Mouse (Mus musculus) midbrain, embryonic 11.5 days (tissue): Measurements from ENCODE around the gene Nemp1. TPM values are rescaled to one million over a fixed set of nuclear protein-coding genes. Genes with fewer than 3 reads are reported as not detected.

ENCODE experiments used
- polyA plus RNA-seq: library from polyadenylated mRNA; unstranded; fragments of >200 nt; fragmentation: Nextera tagmentation; extraction: Ambion mirVana; gene quantifications from 2 replicates; pipeline ENCODE4 v1.2.1, GENCODE M21; 2014

Gene Nemp1
- polyA plus RNA-seq, 1 experiment from 2014 or later, result 10.0 TPM

Other genes starting within 250 kb of the Nemp1 start
- gene Stac3, start 165.2 kb upstream of the Nemp1 start, polyA plus RNA-seq, result 0.10 and 0.14 TPM in 2 replicates
- gene Ndufa4l2, start 151.9 kb upstream of the Nemp1 start, polyA plus RNA-seq, result 3.6 and 5.7 TPM in 2 replicates
- 68.8 and 74.8 TPM in 2 replicates for gene Shmt2, start 144.5 kb upstream of the Nemp1 start, polyA plus RNA-seq
- gene Nxph4, start 132.3 kb upstream of the Nemp1 start, polyA plus RNA-seq, result 19.5 and 23.6 TPM in 2 replicates
- gene Lrp1, start 45.8 kb upstream of the Nemp1 start, polyA plus RNA-seq, result 52.2 and 58.8 TPM in 2 replicates
- 5.7 and 6.9 TPM in 2 replicates for gene Stat6, start 23.9 kb upstream of the Nemp1 start, polyA plus RNA-seq
- 2.1 and 2.2 TPM in 2 replicates for gene Nab2, start 1.7 kb downstream of the Nemp1 start, polyA plus RNA-seq
- 0.41 and 0.46 TPM in 2 replicates for gene Myo1a, start 38.3 kb downstream of the Nemp1 start, polyA plus RNA-seq
- not detected in 2 replicates for gene Tac2, start 57.6 kb downstream of the Nemp1 start, polyA plus RNA-seq
- gene Zbtb39, start 72.6 kb downstream of the Nemp1 start, polyA plus RNA-seq, result 7.5 and 7.6 TPM in 2 replicates
- 0.21 and 0.30 TPM in 2 replicates for gene Gpr182, start 84.8 kb downstream of the Nemp1 start, polyA plus RNA-seq
- gene Rdh1, start 92.8 kb downstream of the Nemp1 start, polyA plus RNA-seq, result not detected in 2 replicates
- gene Rdh16f1, start 92.9 kb downstream of the Nemp1 start, polyA plus RNA-seq, result not detected in 2 replicates
- 0.10 and 0.15 TPM in 2 replicates for gene Rdh9, start 109.5 kb downstream of the Nemp1 start, polyA plus RNA-seq
- gene Rdh16, start 134.3 kb downstream of the Nemp1 start, polyA plus RNA-seq, result not detected in 2 replicates
- gene Rdh19, start 183.0 kb downstream of the Nemp1 start, polyA plus RNA-seq, result not detected in 2 replicates
- gene Rdh16f2, start 199.6 kb downstream of the Nemp1 start, polyA plus RNA-seq, result not detected in 2 replicates
- not detected in 2 replicates for gene Rdh7, start 221.9 kb downstream of the Nemp1 start, polyA plus RNA-seq
- gene Sdr9c7, start 231.6 kb downstream of the Nemp1 start, polyA plus RNA-seq, result not detected in 2 replicates